Mouse (Mus musculus) c-Kit-positive CD71-negative TER-119-negative erythroid progenitor cells, embryonic 14.5 days (primary cell): ENCODE measurements at regions not wholly inside any gene's neighbourhood (a gene's known extent, or its start where the extent isn't known, plus 50 kb on each side); places are given as distances from the start of the nearest gene placed in this dataset.
"Not testable (repeated sequence)": the region's sequence is repeated elsewhere in the genome, so short reads cannot be mapped to it uniquely, and the experiment has no call there.

ENCODE experiments used
- DNase-seq: peaks from one replicate; pipeline ENCODE4 v3.0.0-alpha.2; 2013; ENCODE audit warnings: low read depth

DNA sequence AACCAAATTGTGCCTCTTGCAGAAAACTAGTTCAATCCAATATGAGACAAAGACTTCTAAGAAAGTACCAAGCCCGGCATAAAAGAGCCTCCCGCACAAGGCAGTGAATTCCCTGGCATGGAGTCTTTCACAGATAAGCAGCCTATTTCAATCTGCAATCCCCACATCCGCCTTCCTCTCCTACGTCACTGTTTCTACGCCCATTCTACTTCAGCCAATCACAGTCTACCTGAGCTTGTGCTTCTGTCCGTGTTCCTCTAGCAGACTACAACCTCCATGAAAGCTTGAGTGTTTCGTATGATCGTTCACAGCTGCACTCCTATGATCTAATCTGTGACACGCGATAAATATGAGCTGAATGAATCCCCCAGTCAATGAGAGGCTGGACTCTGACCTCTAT lies 155.6 kb upstream of the Ipo5 start:
- no peak for DNase-seq

DNA sequence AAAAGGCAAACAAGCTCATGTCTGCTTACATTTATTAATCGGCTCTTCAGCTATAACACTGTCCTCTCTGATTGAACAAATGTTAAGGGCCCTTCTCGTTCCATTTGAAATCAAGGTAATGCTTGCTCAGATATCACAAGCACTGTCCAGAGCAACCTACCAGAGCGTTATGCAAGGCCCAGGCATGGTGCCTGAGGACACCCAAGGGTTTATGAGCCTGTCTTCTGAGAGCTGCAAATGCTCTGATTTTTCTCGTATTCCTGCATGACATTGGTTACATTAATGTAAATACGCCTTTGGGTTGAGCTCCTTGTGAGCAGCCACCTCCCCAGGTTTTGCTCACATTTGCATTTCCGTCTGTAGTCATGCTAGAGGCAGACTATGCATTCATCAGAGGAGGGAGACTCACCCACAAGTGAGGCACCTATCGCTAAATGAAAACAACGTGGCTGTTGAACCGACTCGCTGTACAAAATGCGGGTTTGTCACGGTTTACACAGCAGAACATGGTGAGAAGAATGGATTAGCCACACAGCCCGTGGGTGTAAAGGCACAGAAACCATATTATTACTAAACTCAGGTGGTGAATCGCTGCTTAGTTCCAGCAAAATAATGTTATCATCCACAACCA lies 152.7 kb upstream of the Ipo5 start:
- no peak for DNase-seq

DNA sequence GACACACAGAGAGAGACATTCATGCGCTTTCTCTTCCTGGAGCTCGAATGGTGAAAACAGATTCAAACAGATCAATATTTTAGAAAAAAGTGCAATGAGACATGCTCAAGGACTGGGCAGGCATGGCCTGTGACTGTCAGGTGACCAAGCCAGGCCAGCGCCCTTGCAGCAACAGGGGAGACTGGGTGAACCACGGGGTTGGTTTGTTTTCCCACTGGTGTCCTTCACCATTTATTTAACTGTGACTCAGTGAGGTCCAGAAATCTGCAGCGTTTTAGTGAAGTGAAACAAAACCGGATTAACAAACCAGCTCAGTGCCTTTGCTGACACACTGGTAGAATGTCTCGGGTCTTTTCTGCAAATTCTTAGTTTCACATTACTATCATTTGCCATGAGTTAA lies 148.9 kb upstream of the Ipo5 start:
- DNase-seq, result no peak

DNA sequence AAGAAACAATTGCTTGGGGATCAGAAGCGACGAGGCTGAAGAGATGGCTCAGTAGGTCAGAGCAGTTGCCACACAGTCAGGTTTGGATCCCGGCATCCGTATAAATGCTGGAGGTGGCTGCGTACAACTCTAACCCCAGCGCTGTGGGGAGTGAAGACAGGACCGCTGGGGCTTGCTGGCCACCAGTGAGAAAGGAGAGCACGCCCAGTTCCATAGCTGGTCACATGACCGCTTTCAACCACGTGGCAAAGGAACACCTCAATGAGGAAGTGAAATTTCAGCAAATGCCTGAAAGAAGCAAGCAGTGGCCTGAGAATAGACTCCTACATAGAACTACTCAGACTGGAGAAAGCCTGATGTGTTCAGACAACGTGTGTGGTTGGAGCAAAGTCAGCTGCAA lies 148.3 kb upstream of the Ipo5 start:
- DNase-seq, result no peak

DNA sequence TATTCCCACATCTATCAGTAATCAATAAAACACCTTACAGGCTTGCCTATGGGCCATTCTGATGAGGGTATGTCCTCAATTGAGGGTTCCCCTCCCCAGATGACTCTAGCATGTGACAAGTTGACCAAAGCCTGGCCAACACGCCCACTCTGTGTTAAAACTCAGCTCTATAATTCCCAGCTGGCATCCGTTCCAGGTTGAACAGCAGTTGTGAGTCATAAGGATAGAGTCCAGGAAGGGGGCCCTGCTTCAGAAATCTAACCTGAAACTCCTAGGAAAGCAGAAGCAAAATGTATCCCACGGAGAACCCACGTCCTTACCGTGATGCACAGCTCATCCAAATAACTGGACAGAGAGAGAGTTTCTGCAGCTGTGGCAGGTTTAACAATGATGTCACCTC lies 147.2 kb upstream of the Ipo5 start:
- DNase-seq, result no peak

DNA sequence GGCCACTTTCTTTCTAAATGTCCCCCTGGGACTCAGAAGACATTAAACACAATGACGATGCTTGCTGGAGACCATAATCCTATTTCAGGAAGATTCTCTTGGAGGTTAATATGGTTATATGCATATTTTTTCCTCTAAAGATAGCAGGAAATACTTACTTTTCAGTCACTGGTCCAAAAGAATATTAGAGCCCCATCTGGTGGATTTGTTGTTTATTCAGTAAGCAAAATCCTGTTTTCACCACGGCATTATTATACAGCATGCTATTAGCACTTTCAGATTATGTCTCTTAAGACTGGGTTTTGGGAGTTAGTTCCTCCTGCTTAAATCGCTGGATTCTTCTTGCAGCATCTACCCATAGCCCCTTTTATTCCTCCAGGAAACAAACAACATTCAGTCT lies 146.6 kb upstream of the Ipo5 start:
- DNase-seq, result no peak

DNA sequence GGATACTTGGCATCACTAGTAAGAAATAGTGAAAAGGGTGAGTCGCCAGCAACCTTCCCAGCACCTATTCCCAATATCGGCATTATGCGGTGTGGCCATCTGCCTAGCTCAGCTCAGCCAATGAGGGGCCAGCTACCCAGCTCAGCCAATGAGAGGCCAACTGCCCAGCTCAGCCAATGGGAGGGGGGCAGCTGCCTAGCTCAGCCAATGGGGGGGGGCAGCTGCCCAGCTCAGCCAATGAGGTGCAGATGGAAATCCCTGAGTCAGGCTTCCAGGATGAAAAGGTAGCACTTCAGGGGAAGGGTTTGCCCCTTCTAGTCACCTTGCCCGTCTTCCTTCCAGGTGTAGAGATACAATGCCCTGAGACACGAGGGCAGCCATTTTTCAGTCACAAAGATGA lies 144.6 kb upstream of the Ipo5 start:
- DNase-seq, result no peak

DNA sequence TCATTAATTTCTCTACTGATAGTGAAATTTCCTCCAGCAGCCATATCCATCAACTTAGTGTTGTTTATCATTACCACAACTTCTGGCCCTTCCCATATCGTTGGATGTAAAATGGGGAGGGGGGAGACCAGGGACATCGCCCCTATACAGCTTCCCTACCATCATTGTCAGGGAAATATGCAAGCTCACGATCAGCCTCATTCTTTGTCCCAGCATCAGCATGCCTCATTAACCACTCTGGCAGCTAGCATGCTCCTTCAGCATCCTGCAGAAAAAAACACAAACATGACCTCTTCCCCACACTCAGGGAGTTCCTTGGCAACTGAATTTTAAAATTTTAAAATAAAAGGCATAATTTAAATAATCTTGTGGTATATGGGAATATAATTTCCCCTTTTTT lies 140.4 kb upstream of the Ipo5 start:
- DNase-seq, result no peak

DNA sequence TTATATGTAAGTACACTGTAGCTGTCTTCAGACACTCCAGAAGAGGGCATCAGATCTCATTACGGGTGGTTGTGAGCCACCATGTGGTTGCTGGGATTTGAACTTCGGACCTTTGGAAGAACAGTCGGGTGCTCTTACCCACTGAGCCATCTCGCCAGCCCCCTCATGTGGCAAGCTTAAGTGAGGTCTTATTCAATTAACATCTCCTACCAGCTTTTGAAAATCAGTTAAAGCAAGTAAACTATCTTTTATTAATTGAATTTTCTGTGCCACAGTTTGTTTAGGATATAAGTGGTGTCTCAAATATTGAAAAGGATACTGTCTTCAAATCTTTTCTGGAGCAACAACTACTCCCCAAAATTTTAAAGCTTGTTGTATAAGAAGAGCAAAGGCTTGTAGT lies 138.0 kb upstream of the Ipo5 start:
- not testable (repeated sequence) for DNase-seq

DNA sequence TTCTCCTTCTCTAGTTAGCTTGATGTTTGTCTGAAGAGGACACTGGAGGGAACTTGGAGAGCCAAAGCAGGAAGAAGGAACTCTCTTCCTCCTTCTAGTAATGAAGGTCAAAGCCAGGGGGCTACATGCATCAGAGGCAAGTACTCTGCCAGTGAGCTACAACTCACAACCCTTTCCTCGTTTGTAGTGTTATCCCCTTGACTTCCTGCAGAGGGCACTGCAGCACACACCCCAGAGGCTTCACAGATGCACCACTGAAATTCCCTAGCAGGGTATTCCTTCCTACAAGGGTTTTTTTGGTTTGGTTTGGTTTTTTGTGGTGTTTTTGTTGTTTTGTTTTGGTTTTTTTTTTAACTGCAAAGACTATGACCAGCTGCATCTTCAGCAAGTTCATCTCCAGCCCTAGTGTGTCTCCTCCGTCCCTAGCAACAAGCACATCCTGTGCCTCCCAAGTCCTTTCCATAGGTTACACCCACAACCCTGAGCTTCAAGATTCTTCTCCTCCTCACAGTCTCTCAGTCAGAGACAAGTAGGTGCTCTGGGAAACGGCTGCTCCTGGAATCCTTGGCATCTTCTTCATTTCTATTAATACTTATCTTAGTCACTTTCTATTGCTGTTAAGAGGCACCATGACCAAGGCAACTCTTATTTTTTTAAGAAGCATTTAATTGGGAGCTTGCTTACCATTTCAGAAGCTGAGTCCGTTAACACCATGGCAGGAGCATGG lies 119.0 kb upstream of the Ipo5 start:
- no peak for DNase-seq

DNA sequence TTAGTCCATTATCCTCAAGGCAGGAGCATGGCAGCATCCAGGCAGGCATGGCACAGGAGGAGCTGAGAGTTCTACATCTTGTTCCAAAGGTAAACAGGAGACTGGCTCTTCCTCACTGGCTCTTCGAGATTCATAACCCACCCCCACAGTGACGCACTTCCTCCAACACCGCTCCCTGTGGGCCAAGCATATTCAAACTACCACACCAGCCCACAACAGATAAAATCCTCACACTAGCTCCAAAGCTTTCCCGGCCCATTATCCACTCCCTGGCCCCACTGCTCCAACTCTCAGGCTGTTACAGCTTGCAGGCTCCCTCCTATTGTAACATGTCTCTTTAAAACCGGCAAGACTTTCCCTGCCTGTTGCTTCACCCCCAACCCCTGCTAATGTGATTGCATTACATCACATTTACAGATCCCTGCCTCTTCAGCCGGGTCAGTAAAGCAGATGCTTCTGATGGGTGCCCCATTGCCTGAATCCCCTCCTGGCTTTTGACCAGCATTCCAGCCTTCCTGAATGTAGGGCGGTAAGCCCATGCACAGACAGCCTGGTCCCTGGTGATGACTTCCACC lies 113.0 kb upstream of the Ipo5 start:
- no peak for DNase-seq

DNA sequence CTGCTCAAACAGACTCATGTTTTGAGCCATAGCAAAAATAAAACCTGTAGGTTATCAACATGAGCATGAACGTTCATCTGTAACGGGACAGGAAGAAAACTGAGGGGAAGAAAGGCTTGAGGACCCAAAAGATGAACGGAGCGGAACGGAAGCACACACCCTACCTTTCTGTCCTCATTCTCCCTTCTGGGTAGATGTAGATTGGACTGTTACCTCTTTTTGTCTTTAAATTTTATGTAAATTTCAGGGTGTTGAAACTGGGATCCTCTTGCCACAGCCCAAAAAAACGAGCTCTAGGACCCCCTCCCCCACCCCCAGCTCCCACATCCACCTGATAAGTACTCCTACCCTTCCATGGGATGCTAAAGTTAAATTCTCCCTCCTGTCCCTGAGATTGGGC lies 107.8 kb upstream of the Ipo5 start:
- DNase-seq, result no peak

DNA sequence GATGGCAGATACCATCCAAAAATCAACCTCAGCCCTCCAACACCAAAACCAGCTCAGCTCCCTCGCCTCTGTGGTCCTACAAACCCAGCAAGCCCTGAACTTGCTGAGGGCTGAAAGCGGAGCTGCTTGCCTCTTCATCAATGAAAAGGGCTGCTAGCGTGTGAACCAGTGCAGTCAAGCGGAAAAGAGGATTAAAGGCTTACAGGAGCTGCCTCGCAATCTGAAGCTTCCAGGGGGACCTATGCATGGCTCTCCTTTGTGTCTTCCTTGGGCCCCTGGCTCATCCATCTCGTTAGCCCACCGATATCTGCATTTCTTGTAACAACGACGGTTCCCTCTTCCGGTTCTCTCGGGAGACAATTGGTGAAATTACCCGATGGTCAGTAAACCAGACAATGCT lies 107.3 kb upstream of the Ipo5 start:
- no peak for DNase-seq

DNA sequence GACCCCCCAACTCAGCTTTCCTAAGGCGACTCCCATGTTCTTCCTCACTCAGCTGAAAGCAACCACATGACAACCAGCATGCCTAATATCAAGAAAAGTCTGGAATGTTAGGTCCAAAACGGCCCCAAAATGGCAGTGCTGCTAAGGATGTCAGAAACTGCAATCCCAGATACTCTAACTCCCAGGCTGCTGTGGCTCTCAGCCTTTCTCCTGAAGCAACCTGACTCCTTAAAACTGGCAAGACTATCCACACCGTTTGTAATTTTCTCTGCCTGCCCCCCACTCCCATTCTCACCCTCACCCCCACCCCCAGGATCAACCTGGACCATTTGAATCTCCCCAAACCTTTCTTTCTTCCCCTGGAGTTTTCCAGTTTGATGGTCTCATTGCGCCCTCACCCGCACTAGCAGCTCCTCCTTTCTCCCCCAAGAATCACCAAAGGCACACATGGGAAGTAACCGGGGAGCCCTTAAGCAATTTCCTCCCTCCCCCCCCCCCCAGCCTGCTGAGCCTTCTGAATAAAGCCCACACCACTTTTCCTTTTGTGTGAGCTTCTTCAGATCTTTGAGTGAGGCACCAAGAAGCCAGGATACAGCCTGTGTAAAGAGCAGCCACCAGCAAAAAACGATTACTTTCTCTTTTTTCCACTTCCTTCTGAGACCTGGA lies 106.7 kb upstream of the Ipo5 start:
- DNase-seq, result no peak

DNA sequence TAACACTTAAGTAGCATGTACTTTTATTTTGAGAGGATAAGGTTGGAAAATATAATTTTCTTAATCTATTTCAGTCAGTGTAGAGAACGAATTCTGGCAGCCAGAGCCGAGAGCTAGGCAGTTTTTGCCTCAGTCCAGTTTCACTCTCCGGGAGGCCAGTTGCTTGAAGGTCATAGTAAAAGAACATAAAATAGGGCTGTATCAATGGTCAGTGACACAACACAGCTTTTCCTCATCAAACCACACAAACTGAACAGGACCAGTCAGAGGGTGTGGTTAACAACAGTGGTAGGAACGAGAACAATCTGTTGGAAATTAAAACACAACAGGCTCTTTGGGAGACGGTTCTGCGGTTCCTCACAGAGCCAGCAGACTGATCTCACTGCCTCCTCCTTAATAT lies 105.9 kb upstream of the Ipo5 start:
- no peak for DNase-seq

DNA sequence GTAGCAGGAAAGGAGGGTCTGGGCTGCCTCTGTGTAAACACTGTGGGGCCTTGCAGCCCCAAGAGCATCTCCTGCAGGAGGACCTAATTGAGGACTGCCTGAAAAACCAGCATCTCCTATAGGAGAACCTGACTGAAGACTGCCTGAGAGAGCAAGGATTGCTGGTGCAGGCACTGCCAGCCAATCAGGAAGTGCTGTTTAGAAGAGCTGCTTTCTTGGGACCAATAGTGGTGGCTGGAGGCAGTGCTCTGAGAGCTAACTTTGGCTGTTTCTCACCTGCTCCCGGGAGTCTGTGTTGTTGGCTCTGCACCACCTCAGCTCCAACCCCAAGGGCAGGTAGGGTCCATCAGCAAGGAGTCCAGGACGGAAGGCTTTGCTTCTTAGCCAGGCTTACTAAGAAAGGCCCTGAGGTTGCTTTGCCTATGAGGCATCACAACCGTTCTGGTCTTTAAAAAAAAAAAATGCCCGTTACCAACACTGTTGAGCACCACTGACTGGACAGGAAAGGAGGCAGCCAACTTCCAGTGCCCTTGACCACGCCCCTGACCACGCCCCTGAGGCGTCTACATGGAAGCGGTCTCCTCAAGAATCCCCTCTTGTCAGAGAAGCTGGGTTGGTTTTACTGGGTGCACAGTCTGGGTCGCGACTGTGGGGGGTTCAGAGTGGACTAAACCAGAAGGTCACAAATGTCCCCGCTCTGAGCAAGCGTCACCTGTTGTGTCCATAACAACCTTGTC lies 105.0 kb upstream of the Ipo5 start:
- DNase-seq, result not testable (repeated sequence)

DNA sequence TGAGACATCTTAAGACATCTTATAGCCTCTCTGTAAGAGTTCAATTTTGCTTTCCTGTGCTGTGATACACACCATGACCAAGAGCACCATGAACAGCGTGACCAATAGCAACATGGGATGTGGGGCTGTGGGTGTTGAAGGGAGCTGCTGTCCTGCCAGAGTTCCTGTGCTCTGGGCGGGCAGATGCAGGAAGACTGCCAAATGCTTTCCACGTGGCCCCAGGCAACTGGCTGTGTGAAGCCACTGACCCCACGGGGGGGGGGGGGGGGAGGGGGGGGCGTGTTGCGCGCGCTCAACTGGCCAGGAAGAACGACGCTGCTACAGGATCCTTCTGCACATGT lies 104.5 kb upstream of the Ipo5 start:
- no peak for DNase-seq

DNA sequence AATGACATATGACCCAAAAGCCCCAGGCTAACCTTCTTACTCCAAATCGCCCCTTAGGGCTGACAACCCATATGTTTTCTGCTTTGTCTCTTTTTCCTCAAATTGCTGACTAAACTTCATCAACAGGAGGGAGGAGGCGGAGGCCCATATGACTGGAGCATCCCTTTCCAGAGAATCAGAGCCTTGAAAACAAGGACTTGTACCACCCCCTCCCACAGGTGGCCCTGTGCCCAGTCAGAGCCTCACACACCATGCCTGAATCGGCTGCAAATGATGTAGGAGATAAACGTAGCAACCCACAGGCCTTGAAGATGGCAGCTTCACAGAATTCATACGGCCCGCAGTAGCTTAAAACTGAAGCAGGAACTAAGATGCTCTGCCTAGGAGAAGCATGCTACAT lies 101.7 kb upstream of the Ipo5 start:
- DNase-seq, result no peak

DNA sequence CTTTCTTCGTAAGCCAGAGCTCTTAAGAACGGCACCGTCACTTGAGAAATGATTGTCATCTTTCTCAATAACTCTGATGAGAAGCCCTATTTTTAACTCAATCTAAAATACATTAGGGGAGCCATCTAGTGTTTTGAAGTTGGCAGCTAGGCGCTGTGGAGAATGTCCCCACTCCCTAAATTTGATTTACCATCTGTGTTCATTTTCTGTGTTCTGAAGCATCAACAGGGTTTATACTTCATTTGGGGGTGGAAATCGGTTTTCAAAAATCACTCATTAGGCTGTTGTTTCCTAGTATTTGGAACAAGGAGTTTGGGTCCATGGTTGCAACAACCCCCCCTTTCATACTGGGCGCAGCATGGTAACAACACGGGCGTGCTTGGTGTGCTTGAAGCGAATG lies 97.1 kb upstream of the Ipo5 start:
- DNase-seq, result no peak

DNA sequence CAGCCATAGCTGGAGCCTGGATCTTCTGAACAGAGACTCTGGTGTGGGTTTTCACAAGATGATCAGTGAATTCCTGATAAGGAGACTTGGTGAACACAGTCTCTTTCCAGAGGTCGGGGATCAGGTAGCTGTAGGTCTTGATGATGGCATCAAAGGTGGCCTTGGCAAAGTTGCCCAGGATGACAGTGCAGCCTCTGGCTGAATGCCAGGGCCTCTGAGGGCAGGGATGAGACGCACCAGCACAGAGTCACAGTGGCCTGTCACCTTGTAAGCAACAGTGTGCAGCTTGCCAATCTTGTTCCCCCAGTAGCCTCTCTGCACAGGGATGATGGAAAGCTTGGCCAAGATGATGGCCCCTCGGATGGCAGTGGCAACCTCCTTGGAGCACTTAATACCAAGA lies 95.9 kb upstream of the Ipo5 start:
- not testable (repeated sequence) for DNase-seq

DNA sequence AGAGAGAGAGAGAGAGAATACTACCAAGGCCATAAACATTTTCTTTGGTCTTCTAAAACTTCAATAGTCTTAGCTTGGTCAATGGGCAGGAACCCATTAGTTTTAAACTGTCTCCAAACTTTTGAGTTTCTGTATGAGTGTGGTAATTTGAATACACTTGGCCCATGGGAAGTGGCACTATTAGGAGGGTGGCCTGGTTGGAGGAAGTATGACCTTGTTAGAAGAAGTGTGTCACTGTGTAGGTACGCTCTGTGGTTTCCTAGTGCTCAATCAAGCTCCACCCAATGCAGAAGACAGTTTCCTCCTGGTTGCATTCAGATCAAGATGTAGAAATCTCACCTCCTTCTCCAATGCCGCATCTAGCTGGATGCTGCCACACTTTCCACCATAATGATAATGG lies 94.5 kb upstream of the Ipo5 start:
- DNase-seq, result no peak

DNA sequence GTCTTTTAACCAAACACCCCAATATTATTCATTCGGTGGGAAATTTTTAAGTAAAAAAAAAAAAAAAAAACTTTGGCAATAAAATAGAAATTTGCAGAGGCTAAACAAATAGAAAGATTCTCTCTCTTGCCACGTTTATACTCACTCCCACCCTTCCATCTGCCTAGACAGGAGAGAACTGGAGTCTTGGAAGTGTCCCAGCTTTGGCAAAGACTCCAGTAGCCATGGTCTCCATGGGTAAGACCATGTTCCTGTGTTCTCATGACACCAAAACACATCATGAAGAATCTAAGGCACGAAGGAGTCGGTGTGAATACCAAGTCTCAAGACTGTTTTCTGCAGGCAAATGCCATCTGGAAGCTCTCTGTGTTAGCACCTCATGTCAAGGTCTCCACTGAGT lies 84.8 kb upstream of the Ipo5 start:
- no peak for DNase-seq

DNA sequence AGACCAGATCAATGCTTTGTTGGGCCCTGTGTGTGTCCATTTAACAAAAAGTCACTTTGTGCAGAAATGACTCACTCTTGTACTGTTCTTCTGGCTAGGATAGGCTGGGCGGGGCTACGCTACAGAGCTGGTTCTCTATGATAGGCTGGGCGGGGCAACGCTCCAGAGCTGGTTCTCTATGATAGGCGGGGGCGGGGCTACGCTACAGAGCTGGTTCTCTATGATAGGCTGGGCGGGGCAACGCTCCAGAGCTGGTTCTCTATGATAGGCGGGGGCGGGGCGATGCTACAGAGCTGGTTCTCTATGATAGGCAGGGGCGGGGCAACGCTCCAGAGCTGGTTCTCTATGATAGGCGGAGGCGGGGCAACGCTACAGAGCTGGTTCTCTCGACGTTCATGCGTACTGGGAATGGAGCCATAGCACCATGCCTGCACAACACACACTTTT lies 80.6 kb upstream of the Ipo5 start:
- DNase-seq, result peak; percentile 19
